Mouse (Mus musculus): Measurements from ENCODE around the gene Banp. TPM values are rescaled to one million over a fixed set of nuclear protein-coding genes. Genes with fewer than 3 reads are reported as not detected.
A peak's percentile ranks its signal among the peaks of the same experiment; 100 is the strongest.

Gene Banp
- polyA plus RNA-seq, 1 experiment from 2014 or later, result 49.1 TPM

DNA sequence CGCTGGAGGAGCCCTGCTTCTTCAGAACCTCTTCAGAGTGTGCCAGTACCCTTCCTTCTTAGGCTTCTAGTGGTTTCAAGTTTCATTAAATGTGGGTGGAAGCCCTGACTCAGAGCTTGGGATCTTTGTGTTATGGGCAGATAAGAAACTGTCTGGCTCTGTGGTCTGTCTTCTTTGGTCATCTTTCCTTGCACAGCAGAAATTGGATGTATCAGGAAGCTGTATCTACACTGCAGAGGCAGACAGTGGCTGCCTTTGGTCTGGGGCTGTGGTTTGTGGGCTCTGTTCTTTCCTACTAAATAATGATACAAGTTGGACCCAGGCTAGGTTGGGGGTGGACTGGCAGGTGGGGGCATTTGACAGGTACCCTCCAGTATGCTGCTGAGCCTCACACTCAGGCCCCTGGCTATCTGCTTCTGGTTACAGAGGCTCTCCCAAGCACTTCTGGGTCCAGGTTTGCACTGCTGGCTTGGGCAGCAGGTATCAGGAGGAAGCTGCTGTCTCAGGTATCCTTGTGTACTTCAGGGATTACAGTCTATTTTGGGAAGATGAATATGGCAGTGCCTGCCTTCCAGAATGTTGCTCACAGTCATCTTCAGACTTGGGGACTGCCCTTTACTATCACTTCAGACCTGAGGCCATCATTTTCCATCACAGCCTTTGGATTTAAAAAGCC is 6.4 kb downstream of the Banp start:
- Histone ChIP-seq H3K4me2 (no peak overlapping the region), H3K4me1 (peaks cover 22% of the 10 kb centered on the region), H3K9ac (no peak overlapping the region), H3K27ac (no peak overlapping the region), H3K4me3 (replicated peaks) (no peak overlapping the region), H3K36me3 (replicated peaks) (peaks cover 30% of the 10 kb centered on the region), H3K9me3 (no peaks in the 10 kb centered on the region), H3K27me3 (no peaks in the 10 kb centered on the region)
- no peak for ATAC-seq (ENCODE audit: low FRiP score)
- 93% methylated on average over 1 of the region's 1 CpGs for WGBS

DNA sequence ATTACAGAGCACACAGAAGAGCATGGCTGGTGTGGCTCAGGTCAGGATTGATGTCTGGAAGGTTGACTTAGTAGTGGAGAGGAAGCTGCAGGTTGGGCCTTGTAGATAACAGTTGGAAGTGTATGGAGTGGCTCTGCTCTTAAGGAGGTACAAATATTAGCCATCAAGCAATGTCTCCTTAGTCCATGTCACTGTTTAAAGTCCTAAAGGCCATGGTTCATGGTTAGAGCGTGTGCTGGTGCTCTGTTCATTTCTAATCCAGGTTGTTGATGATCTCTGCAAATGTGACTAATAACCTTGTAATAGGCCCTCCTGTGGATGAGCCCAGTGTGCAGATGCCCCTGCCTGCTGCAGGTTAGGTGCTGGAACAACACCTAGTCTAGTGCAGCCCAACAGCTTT is 8.8 kb downstream of the Banp start:
- Histone ChIP-seq H3K27ac (no peak overlapping the region), H3K4me1 (peaks cover 2% of the 10 kb centered on the region), H3K4me3 (replicated peaks) (no peak overlapping the region), H3K36me3 (replicated peaks) (peaks cover 29% of the 10 kb centered on the region), H3K4me2 (no peak overlapping the region), H3K27me3 (no peaks in the 10 kb centered on the region), H3K9ac (no peak overlapping the region), H3K9me3 (no peaks in the 10 kb centered on the region)
- ATAC-seq (ENCODE audit: low FRiP score), result no peak
- WGBS, result 96% methylated on average over 1 of the region's 1 CpGs

DNA sequence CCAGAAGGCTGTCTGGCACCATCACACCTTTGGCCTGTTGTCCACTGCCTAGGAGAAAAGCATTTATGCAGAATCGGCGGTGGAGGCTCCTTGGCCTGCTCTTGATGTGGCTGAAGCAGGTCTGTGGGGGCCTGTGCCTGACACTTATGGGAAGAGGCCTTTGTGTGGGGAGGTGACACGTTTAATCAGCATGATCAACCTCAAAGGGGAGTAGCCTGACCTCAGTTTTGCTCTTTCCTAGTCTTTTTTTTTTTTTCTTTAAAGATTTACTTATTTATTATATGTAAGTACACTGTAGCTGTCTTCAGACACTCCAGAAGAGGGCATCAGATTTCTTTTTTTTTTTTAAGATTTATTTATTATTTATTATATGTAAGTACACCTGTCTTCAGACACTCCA is 13.3 kb downstream of the Banp start:
- Histone ChIP-seq H3K27ac (no peak overlapping the region), H3K27me3 (no peaks in the 10 kb centered on the region), H3K36me3 (replicated peaks) (no peaks in the 10 kb centered on the region), H3K9ac (no peak overlapping the region), H3K9me3 (no peaks in the 10 kb centered on the region), H3K4me2 (no peak overlapping the region), H3K4me3 (replicated peaks) (no peak overlapping the region), H3K4me1 (peaks cover 23% of the 10 kb centered on the region)
- WGBS, result 75% methylated on average over 3 of the region's 3 CpGs
- no peak for ATAC-seq (ENCODE audit: low FRiP score)

GRCm38 (mm10) chr8:121964716-121965512 is 15.4 kb downstream of the Banp start:
- Histone ChIP-seq H3K36me3 (replicated peaks) (no peaks in the 10 kb centered on the region), H3K9ac (no peak overlapping the region), H3K4me3 (replicated peaks) (no peak overlapping the region), H3K27ac (no peak overlapping the region), H3K4me1 (peaks cover 31% of the 10 kb centered on the region), H3K27me3 (no peaks in the 10 kb centered on the region), H3K4me2 (no peak overlapping the region), H3K9me3 (no peaks in the 10 kb centered on the region)
- ATAC-seq (ENCODE audit: low FRiP score), result no peak
- WGBS, result 85% methylated on average over 8 of the region's 8 CpGs

- Histone ChIP-seq H3K27ac (0 out of 2 replicates have a peak overlapping the region, but pooled peaks have one; percentile 65), H3K9me3 (no peaks in the 10 kb centered on the region), H3K4me2 (no peak overlapping the region), H3K36me3 (replicated peaks) (no peaks in the 10 kb centered on the region), H3K9ac (0 out of 2 replicates have a peak overlapping the region, but pooled peaks have one; percentile 25), H3K4me1 (peaks cover 39% of the 10 kb centered on the region), H3K4me3 (replicated peaks) (no peak overlapping the region), H3K27me3 (no peaks in the 10 kb centered on the region)
- ATAC-seq (ENCODE audit: low FRiP score), result no peak
- WGBS, result 67% methylated on average over 5 of the region's 5 CpGs
These were observed 16.6 kb downstream of the Banp start for GRCm38 (mm10) chr8:121966110-121966509.

- peak overlapping the region; percentile 65 for H3K27ac ChIP-seq
- no peaks in the 10 kb centered on the region for H3K36me3 ChIP-seq (replicated peaks)
- H3K9ac ChIP-seq, result peak overlapping the region; percentile 25; the same call in 1 of the 2 replicates
- H3K9me3 ChIP-seq, result no peaks in the 10 kb centered on the region
- 25% methylated on average over 7 of the region's 7 CpGs for WGBS
- H3K27me3 ChIP-seq, result no peaks in the 10 kb centered on the region
- no peak overlapping the region for H3K4me3 ChIP-seq (replicated peaks)
- H3K4me1 ChIP-seq, result peaks cover 47% of the 10 kb centered on the region
- H3K4me2 ChIP-seq, result no peak overlapping the region
- peak; percentile 30; the same call in 1 of the 2 replicates for ATAC-seq (ENCODE audit: low FRiP score)
These were observed 17.3 kb downstream of the Banp start for GRCm38 (mm10) chr8:121966714-121967448.

DNA sequence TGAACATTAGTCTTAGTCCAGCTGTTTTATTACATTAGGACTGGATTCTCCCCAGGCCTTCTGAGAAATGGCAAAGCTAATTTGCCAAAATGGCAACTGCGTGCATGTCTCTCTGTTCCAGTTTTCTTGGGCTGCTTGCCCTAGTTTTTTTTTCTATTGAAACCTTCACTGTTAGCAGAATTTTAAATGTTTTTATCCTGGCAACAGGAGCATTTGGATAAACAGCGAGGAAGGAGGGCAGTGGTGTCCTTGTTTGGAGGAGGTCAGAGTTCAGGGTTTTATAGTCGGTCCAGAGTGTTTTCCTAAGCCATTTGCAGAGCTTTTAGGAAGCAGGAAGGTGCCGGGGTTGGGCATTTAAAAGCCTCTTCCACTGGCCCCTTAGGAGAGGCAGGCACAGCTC is 18.4 kb downstream of the Banp start:
- no peaks in the 10 kb centered on the region for H3K9me3 ChIP-seq
- no peak for ATAC-seq (ENCODE audit: low FRiP score)
- H3K4me3 ChIP-seq (replicated peaks), result no peak overlapping the region
- no peak overlapping the region for H3K4me2 ChIP-seq
- H3K36me3 ChIP-seq (replicated peaks), result no peaks in the 10 kb centered on the region
- H3K9ac ChIP-seq, result peak overlapping the region; percentile 17; the same call in 1 of the 2 replicates
- H3K27me3 ChIP-seq, result no peaks in the 10 kb centered on the region
- peak overlapping the region; percentile 42; the same call in 1 of the 2 replicates for H3K27ac ChIP-seq
- WGBS, result 50% methylated on average over 4 of the region's 4 CpGs
- peaks cover 47% of the 10 kb centered on the region for H3K4me1 ChIP-seq

DNA sequence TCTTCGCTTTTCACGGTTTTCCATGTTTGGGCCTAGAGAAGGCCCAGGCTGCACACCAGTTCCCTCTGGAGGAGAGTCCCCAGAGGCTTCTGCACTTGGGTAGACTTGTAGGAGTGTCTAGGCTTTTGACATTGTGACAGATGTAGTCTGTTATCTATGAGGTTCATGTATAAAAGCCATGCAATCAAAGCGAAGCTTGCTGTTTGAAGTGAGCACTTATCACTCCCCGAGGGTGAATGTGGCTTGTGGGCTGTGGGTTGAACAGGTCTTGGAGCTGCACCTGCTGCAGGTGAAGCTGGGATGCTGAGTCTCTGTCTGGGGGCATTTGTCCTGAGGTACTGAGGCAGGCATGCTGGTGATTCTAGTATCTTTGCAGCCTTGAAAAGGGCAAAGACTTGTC is 19.0 kb downstream of the Banp start:
- 79% methylated on average over 4 of the region's 4 CpGs for WGBS
- H3K27ac ChIP-seq, result peak overlapping the region; percentile 42; the same call in 1 of the 2 replicates
- no peak overlapping the region for H3K4me2 ChIP-seq
- no peak overlapping the region for H3K4me3 ChIP-seq (replicated peaks)
- no peak overlapping the region for H3K9ac ChIP-seq
- no peaks in the 10 kb centered on the region for H3K36me3 ChIP-seq (replicated peaks)
- no peaks in the 10 kb centered on the region for H3K9me3 ChIP-seq
- ATAC-seq (ENCODE audit: low FRiP score), result no peak
- no peaks in the 10 kb centered on the region for H3K27me3 ChIP-seq
- H3K4me1 ChIP-seq, result peaks cover 47% of the 10 kb centered on the region

DNA sequence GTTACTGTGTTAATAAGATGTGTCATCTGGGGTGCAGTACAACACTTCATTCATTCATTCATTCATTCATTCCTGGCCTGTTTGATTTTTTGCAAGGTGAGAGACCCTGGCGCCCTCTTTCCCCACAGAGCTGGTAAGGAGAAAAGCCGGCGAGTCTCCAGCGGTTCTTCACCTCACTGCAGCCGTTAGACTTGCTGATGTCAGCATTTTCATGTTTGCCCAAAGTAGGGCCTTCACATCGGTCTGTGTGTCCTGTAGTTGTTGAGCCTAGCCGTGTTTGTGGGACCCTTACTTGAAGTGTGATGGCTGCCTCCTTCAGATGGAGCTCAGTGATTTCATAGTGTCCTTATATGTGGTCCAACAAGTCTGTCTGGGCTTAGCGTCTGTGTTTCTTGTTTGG is 20.7 kb downstream of the Banp start:
- Histone ChIP-seq H3K4me3 (replicated peaks) (no peak overlapping the region), H3K9ac (no peak overlapping the region), H3K27ac (0 out of 2 replicates have a peak overlapping the region, but pooled peaks have one; percentile 54), H3K36me3 (replicated peaks) (peaks cover 16% of the 10 kb centered on the region), H3K27me3 (no peaks in the 10 kb centered on the region), H3K4me2 (no peak overlapping the region), H3K4me1 (peaks cover 47% of the 10 kb centered on the region), H3K9me3 (no peaks in the 10 kb centered on the region)
- 92% methylated on average over 8 of the region's 8 CpGs for WGBS
- ATAC-seq (ENCODE audit: low FRiP score), result no peak

DNA sequence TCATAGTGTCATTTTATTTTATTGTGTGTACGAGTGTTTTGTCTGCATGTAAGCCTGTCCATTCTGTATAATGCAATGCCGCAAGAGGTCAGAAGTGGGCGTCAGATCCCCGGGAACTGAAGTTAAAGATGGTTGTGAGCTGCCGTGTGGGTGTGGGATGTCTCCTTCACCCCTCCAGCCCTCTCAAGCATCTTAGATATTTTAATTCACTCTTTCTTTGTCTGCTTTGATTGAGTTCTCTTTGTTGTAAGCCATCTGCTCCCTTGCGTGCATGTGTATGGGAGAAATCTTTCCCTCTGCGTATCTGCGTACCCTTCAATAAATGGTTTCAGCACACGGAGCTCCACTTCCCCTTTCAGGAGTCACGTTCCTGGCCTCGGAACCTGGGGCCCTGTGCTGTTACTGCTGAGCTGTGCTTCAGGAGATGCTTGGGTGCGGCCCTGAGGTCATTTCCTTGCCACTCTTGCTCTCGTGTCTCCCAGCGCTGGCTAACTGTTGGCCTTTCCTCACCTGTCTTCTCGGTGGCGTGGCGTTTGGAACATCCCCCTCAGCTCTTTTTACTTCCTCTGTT is 22.0 kb downstream of the Banp start:
- H3K9me3 ChIP-seq, result no peaks in the 10 kb centered on the region
- H3K4me3 ChIP-seq (replicated peaks), result no peak overlapping the region
- peak overlapping the region; percentile 47; the same call in 1 of the 2 replicates for H3K27ac ChIP-seq
- H3K36me3 ChIP-seq (replicated peaks), result peaks cover 30% of the 10 kb centered on the region
- WGBS, result 72% methylated on average over 17 of the region's 17 CpGs
- H3K4me2 ChIP-seq, result no peak overlapping the region
- no peaks in the 10 kb centered on the region for H3K27me3 ChIP-seq
- H3K4me1 ChIP-seq, result peaks cover 37% of the 10 kb centered on the region
- H3K9ac ChIP-seq, result no peak overlapping the region
- no peak for ATAC-seq (ENCODE audit: low FRiP score)

GRCm38 (mm10) chr8:121973906-121974305 is 24.4 kb downstream of the Banp start:
- H3K27me3 ChIP-seq, result no peaks in the 10 kb centered on the region
- no peak for ATAC-seq (ENCODE audit: low FRiP score)
- H3K4me2 ChIP-seq, result no peak overlapping the region
- H3K27ac ChIP-seq, result no peak overlapping the region
- peaks cover 48% of the 10 kb centered on the region for H3K36me3 ChIP-seq (replicated peaks)
- 92% methylated on average over 28 of the region's 28 CpGs for WGBS
- H3K9me3 ChIP-seq, result no peaks in the 10 kb centered on the region
- peaks cover 15% of the 10 kb centered on the region for H3K4me1 ChIP-seq
- H3K9ac ChIP-seq, result no peak overlapping the region
- H3K4me3 ChIP-seq (replicated peaks), result no peak overlapping the region

Measured in forebrain, embryonic 12.5 days (tissue).